Comparison of ENCODE assay signal across 19 mouse cellular contexts in the genomic region with DNA sequence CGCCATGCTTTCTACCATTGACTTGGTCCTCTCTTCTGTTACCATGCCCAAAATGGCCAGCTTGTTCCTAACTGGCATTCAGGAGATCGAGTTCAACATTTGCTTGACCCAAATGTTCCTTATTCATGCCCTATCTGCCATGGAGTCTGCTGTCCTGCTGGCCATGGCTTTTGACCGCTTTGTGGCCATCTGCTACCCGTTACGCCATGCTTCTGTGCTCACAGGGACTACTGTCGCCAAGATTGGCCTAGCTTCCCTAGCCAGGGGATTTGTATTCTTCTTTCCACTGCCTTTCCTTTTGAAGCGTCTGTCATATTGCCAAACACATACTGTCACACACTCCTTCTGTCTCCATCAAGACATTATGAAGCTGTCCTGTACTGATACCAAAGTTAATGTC. TPM values are rescaled to one million over a fixed set of nuclear protein-coding genes. Genes with fewer than 3 reads are reported as not detected.
DNase-seq lines count a peak whose midpoint lies in the region; ATAC-seq lines count a peak whose summit lies in the region.
"Had no signal": no experiment of that assay in that cellular context is flagged by ENCODE, and none has a peak within 500 bp of the region (broad histone marks: within the 10 kb centered on the region; RNA-seq: fewer than 3 reads in every experiment).

No protein-coding gene starts in this region.

- peak; percentile 63 for DNase-seq in brain, adult 2 months (ENCODE audit: low read depth, low spot score)
- DNase-seq in cerebellum, adult 18-20 months: peak; percentile 4 to 19
- peak; percentile 56 for DNase-seq in cerebellum, adult 9-11 months
- DNase-seq in cerebellum, postnatal 36 days: peak; percentile 25 to 42
- DNase-seq: adrenal gland, adult 2 months; adrenal gland, postnatal 25 days; embryo, embryonic 11 days; gastrocnemius, postnatal 10 days; heart, adult 2 months; heart, postnatal 14 days; kidney, adult 8-10 months had no signal

- no peak for ATAC-seq in frontal cortex, adult (ENCODE audit: low TSS enrichment)
- ATAC-seq in granulocyte monocyte progenitor cell, adult 5-6 weeks (replicated peaks; ENCODE audit: poor library complexity, severe bottlenecking): no peak
- ATAC-seq: forebrain, embryonic 15.5 days; intestine, embryonic 16.5 days had no signal

RNA-seq across cellular contexts. Expression of a gene that starts 2.8 kb away (rescaled TPM):
- not detected in 2 replicates for total RNA-seq in granulocyte monocyte progenitor cell, adult 5-6 weeks (2014; fragmentation: Nextera tagmentation)
- total RNA-seq in granulocyte monocyte progenitor cell, adult 5-6 weeks (2017): not detected in 2 replicates
- total RNA-seq: adrenal gland, adult 2 months; adrenal gland, postnatal 25 days; common myeloid progenitor, adult 5-6 weeks; ES-E14; gastrocnemius, postnatal 10 days; gastrocnemius, postnatal 4 days; heart, adult 2 months; heart, postnatal 14 days; hematopoietic stem cell, adult 5-6 weeks had no signal

RNA-seq across cellular contexts. Expression of a gene that starts 3.6 kb away (rescaled TPM):
- not detected in 2 replicates for total RNA-seq in granulocyte monocyte progenitor cell, adult 5-6 weeks (2014; fragmentation: Nextera tagmentation)
- total RNA-seq in granulocyte monocyte progenitor cell, adult 5-6 weeks (2017): not detected in 2 replicates
- total RNA-seq: ES-E14; hematopoietic stem cell, adult 5-6 weeks had no signal

RNA-seq across cellular contexts. Expression of a gene that starts 11.3 kb away (rescaled TPM):
- 4.8 and 13.0 TPM in 2 replicates for total RNA-seq in granulocyte monocyte progenitor cell, adult 5-6 weeks (2014; fragmentation: Nextera tagmentation)
- 5.7 and 6.1 TPM in 2 replicates for total RNA-seq in granulocyte monocyte progenitor cell, adult 5-6 weeks (2017)

RNA-seq across cellular contexts. Expression of a gene that starts 20.4 kb away (rescaled TPM):
- total RNA-seq in granulocyte monocyte progenitor cell, adult 5-6 weeks (2014; fragmentation: Nextera tagmentation): not detected in 2 replicates
- not detected in 2 replicates for total RNA-seq in granulocyte monocyte progenitor cell, adult 5-6 weeks (2017)
- total RNA-seq: adrenal gland, adult 2 months; adrenal gland, postnatal 25 days; common myeloid progenitor, adult 5-6 weeks; ES-E14; gastrocnemius, postnatal 10 days; gastrocnemius, postnatal 4 days; heart, adult 2 months; heart, postnatal 14 days; hematopoietic stem cell, adult 5-6 weeks had no signal

RNA-seq across cellular contexts. Expression of a gene that starts 28.8 kb away (rescaled TPM):
- total RNA-seq in granulocyte monocyte progenitor cell, adult 5-6 weeks (2014; fragmentation: Nextera tagmentation): not detected in 2 replicates
- not detected in 2 replicates for total RNA-seq in granulocyte monocyte progenitor cell, adult 5-6 weeks (2017)
- total RNA-seq: adrenal gland, adult 2 months; adrenal gland, postnatal 25 days; common myeloid progenitor, adult 5-6 weeks; ES-E14; gastrocnemius, postnatal 10 days; gastrocnemius, postnatal 4 days; heart, adult 2 months; heart, postnatal 14 days; hematopoietic stem cell, adult 5-6 weeks had no signal

Comparison
In these comparisons a context has a peak if more than half of its experiments do, and no peak if none do; other contexts are left out.
1. DNase-seq: peak in every context shown above with its lines; median percentile 63 in brain, adult 2 months; 56 in cerebellum, adult 9-11 months; 34 in cerebellum, postnatal 36 days; 12 in cerebellum, adult 18-20 months.